Mouse (Mus musculus) adrenal gland, adult (tissue): ENCODE results near the gene Atg4c.

Experiments
- DNase-seq, 2 experiments: peaks; one replicate each; pipeline ENCODE4 v3.0.0; 2022 to 2023; ENCODE audit warnings: low spot score in 1 of 2; ENCODE audit not compliant: inconsistent age in 2 of 2

Atg4c gene

GRCm38 (mm10) chr4:99185305-99185704 is 8.4 kb upstream of the Atg4c start:
- DNase-seq = no peak

GRCm38 (mm10) chr4:99186412-99187125 is 7.2 kb upstream of the Atg4c start:
- DNase-seq = peak in 1 of 2 experiments; percentile 53

GRCm38 (mm10) chr4:99192640-99193039 is 1.1 kb upstream of the Atg4c start:
- DNase-seq = no peak

- DNase-seq = no peak
These were observed 520 bp upstream of the Atg4c start for GRCm38 (mm10) chr4:99193214-99193613.

- no peak for DNase-seq
These were observed 1.1 kb downstream of the Atg4c start for GRCm38 (mm10) chr4:99194826-99195225.

- DNase-seq = no peak
These were observed 5.0 kb downstream of the Atg4c start for GRCm38 (mm10) chr4:99198721-99199120.

GRCm38 (mm10) chr4:99199757-99200251 is 6.1 kb downstream of the Atg4c start:
- DNase-seq = peak in 1 of 2 experiments; percentile 59

GRCm38 (mm10) chr4:99200383-99201136 is 6.8 kb downstream of the Atg4c start:
- DNase-seq = no peak

GRCm38 (mm10) chr4:99205773-99206172 is 12.0 kb downstream of the Atg4c start:
- no peak for DNase-seq

- no peak for DNase-seq
These were observed 12.6 kb downstream of the Atg4c start for GRCm38 (mm10) chr4:99206356-99206755.

- no peak for DNase-seq
These were observed 16.4 kb downstream of the Atg4c start for GRCm38 (mm10) chr4:99210087-99210486.

- no peak for DNase-seq
These were observed 17.9 kb downstream of the Atg4c start for GRCm38 (mm10) chr4:99211606-99212005.

- no peak for DNase-seq
These were observed 19.4 kb downstream of the Atg4c start for GRCm38 (mm10) chr4:99213123-99213522.

- no peak for DNase-seq
These were observed 28.5 kb downstream of the Atg4c start for GRCm38 (mm10) chr4:99222221-99222620.

- DNase-seq = no peak
These were observed 31.1 kb downstream of the Atg4c start for GRCm38 (mm10) chr4:99224790-99225189.

- no peak for DNase-seq
These were observed 33.5 kb downstream of the Atg4c start for GRCm38 (mm10) chr4:99227226-99227625.

GRCm38 (mm10) chr4:99229371-99229770 is 35.6 kb downstream of the Atg4c start:
- no peak for DNase-seq

- DNase-seq = peak in 1 of 2 experiments; percentile 66
These were observed 41.6 kb downstream of the Atg4c start for GRCm38 (mm10) chr4:99235203-99235856.

GRCm38 (mm10) chr4:99238305-99238704 is 44.6 kb downstream of the Atg4c start:
- no peak for DNase-seq

- no peak for DNase-seq
These were observed 47.9 kb downstream of the Atg4c start for GRCm38 (mm10) chr4:99241674-99242073.

GRCm38 (mm10) chr4:99249358-99249757 is 55.6 kb downstream of the Atg4c start:
- no peak for DNase-seq

GRCm38 (mm10) chr4:99249826-99250225 is 56.1 kb downstream of the Atg4c start:
- DNase-seq = no peak
